Mouse (Mus musculus) kidney, adult 8-10 months (tissue): Measurements from ENCODE around the gene Wdfy3.
A peak's percentile ranks its signal among the peaks of the same experiment; 100 is the strongest.
"Not testable (repeated sequence)": the region's sequence is repeated elsewhere in the genome, so short reads cannot be mapped to it uniquely, and the experiment has no call there.

ENCODE experiments used
- DNase-seq, 2 experiments: peaks; one replicate each; pipeline ENCODE4 v3.0.0; 2022

Gene Wdfy3

DNA sequence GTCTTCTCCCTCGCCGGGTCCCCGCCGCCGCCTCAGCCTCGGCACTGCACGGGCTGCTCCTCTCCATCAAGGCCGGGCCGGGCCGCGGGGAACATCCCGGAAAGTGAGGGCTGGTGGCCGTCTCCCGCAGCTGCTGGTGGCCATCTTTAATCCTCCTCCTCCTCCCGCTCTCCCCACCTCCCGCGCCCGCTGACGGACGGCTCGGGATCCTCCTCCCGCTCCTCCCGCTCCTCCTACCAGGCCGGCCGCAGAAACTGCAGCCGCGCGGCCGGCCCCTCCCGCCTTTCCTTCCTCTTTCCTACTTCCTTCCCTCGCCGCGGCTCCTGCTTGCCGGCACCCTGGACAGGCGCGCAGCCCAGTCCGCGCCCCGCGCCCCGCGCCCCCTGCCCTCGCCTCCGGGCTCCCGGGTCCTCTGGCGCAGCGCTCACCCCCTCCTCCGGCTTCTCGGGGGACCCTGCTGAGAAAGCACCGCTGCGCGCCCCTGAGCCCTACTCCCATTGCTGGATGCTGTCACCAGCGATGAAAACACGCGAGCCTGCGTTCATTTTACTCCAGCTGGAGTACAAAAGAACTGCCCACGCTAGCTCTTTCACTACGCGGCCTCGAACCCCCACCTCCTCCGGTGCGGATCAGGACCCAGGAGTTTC lies at the start of gene Wdfy3:
Gene Wdfy3 (minus strand): TSS at position 155 of the 647 bp plus-strand sequence.
- DNase-seq, result peak; percentile 89

DNA sequence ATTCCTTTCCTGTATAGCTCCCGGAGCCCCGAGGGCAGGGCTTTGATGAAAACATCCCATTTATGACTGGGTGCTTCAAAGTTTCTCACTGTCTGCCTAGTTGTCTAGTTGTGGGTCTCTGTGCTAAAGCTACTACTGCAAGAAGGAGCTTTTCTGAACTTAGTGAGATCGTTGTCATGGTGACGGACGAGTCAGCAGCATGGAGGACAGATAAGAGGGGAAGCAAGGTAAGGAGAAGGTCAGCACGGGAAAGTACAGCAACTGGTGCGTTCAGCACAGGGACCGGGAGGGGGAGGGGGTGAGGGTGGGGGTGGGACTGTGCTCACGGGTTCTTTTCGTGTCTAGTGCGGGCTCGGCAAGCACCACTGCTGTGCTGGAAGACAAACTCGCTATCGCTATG lies 43.3 kb upstream of the Wdfy3 start:
- no peak for DNase-seq

- no peak for DNase-seq
These were observed 42.3 kb upstream of the Wdfy3 start for GRCm38 (mm10) chr5:102112034-102112433.

GRCm38 (mm10) chr5:102110031-102110430 lies 40.3 kb upstream of the Wdfy3 start:
- DNase-seq, result no peak

DNA sequence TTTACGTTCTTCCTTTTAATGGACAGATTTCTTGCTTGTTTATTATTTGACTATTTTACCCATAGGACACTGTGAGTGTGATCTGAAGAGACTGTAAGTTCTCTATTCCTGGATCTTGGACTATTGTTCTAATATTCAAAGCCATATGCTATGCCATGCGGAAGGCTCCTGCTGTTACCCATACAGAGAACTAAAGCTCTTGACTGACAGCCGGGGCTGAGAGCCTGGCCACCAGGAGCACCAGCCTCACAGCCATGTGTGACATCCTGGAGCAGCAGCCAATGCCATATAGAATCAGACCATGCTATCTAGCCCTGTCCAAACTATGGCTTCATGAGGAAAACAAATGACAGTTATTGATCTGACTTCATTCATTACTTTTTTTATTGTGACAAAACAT lies 36.2 kb upstream of the Wdfy3 start:
- DNase-seq, result no peak

- DNase-seq, result not testable (repeated sequence)
These were observed 32.1 kb upstream of the Wdfy3 start for GRCm38 (mm10) chr5:102101815-102102214.

DNA sequence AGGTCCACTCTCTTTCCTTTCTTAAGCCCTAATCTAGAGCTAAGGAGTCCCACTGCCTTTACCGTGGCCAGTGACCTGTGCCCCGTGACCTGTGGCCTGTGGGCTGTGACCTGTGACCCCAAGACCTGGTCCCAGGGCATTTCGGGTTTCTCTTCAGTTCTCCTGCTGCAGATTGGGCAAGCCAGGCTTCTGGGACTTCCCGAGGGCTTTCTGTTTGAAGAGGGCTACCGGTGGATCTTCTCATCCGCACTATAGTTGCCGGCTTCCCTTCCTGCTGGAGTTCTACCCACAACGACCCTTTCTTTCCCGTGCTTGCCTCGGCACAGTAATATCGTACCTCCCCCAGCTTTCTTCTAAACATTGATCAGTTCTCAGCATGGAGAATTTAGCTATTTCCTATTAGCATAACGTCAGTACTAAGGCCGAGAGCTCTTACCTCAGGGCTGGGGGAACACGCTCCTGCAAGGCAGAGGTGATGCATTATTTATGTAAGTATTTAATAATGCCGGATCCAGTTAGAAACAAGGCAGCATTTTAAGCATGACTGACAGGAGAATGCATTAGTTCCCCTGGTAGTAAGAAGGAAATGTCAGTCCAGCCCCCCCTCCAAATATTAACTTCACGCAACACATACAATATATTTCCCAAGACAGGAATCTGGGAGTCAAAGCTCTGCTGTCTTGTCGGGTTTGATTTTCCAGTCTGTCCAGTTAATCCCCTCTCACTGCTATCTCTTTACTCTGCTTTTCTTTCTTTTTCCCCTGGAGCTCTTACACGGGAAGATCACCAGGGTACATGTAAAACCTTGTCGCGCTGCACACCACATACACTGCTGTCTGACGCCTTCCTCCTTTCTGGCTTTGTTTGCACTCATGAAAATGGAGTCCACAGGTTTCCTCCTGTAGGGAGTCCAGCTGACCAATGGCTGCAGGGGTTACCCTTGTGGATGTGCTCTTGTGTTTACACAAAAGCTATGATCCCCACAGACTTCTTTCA lies 30.8 kb upstream of the Wdfy3 start:
- DNase-seq, result no peak

DNA sequence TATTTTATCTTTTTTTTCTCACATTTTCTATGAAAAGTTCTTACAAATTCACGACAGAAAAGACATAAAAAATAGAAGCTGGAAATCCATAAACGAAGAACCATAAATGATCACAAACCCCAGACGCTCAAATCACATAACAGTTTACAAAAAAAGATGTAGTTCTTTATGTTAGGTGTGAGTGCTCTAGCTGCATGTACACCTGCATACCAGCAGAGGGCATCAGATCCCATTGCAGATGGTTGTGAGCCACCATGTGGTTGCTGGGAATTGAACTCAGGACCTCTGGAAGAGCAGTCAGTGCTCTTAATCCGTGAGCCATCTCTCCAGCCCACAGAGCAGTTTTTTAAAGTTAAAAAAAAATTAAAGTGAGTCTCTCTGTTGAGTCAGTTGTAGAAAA lies 25.9 kb upstream of the Wdfy3 start:
- DNase-seq, result no peak

GRCm38 (mm10) chr5:102090686-102091085 lies 21.0 kb upstream of the Wdfy3 start:
- no peak for DNase-seq

DNA sequence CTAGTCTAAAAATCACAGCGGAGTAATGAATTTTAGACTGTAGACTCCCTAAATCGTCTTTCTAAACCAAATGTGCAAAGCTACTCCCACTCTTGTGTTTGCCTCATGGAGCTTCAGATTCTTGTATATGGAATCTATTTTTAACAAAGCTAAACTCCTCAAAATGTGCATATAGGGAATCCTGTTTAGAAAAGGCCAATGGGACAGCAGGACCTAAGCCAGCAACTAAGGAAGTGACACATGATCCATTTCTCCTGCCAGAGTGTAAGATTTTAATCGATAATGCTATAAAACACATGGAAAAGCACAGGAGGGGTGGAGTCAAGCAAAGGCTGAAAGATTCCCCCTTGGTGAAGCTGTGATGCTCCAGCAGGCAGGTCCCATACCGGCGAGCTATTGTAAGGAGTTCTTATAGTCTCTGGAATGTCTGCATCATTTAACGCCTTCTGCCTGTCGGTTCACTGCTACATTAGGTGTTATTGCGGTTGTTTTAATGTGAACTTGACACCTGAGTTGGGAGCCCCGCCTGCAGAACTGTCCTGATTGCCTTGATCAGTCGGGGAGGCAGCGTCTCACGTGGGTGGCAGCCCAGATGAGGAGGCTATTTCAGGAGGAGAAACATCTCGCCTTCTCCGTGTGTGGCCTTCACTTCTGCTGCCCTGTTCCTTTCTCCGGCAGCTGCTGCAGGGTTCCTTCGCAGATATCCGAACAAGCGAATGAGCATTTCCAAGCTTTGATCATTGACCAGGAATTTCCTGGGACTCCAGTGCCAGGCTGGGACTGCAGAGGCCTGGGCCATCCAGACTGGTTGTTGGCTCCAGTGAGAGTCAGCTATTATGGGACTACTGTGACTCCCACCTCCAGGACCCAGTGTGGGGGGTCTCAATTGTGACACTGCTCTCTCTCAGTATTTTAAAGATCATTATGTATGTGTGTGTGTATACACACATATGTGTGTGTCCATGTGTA lies 15.3 kb upstream of the Wdfy3 start:
- no peak for DNase-seq

- DNase-seq, result peak in 1 of 2 experiments; percentile 78
These were observed 4.4 kb upstream of the Wdfy3 start for GRCm38 (mm10) chr5:102074086-102074485.

GRCm38 (mm10) chr5:102072057-102072456 lies 2.3 kb upstream of the Wdfy3 start:
- no peak for DNase-seq

DNA sequence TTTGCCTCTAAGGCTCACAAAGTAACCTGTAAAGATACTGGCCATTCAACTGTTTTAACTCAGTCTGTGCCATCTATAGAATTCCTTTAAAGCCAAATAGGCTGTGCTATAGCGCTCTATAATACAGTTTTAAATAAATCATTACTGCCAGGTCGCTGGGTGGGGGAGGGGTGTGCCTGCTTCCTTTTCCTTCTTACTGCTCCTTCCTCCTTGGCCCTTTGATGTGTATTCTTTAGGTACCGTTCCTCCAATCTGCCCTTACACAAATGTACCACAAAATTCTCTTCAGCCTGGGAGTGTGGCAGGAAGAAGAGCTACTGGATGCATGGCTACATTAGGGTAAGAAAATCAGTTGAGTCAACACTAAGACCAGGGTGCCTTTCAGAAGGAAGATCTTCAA lies 1.5 kb upstream of the Wdfy3 start:
- no peak for DNase-seq

GRCm38 (mm10) chr5:102070788-102071187 lies 1.1 kb upstream of the Wdfy3 start:
- DNase-seq, result no peak

DNA sequence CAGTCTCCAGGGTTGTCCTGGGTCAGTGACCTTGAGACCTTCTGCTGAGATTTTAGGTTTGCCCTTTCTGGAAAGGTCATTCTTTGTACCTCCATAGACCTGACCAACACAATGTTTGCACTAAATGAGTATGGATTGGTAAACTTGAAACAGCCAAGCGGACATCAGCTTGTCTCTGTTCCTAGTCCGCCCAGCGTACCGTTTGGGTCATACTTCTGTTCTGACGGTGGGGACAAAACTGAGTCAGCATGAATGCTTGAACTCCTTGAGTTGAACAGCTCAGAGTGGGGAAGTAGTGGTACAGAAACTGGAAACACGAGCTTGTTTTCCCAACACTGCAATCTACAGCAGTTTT lies 670 bp upstream of the Wdfy3 start:
- DNase-seq, result no peak

- peak; percentile 34 to 50 for DNase-seq
These were observed 512 bp downstream of the Wdfy3 start for GRCm38 (mm10) chr5:102069051-102069766.

DNA sequence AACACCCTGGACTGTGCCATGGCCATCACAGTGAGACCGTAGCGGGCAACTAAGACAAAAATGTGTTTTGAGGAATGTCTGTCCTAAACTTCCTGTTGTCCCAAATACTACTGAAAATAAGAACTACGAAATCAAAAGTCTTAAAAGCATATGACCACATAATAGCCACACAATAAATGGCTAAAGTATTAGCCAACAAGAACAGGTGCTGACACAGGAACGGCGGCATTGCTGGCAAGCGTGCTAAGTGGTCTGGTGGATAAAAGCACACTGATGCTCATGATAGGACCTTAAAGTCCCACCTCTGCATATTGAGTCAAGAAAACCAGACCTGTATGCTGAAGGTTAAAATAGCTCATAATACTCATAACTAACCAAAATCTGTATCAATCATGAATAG lies 3.3 kb downstream of the Wdfy3 start:
- DNase-seq, result no peak

DNA sequence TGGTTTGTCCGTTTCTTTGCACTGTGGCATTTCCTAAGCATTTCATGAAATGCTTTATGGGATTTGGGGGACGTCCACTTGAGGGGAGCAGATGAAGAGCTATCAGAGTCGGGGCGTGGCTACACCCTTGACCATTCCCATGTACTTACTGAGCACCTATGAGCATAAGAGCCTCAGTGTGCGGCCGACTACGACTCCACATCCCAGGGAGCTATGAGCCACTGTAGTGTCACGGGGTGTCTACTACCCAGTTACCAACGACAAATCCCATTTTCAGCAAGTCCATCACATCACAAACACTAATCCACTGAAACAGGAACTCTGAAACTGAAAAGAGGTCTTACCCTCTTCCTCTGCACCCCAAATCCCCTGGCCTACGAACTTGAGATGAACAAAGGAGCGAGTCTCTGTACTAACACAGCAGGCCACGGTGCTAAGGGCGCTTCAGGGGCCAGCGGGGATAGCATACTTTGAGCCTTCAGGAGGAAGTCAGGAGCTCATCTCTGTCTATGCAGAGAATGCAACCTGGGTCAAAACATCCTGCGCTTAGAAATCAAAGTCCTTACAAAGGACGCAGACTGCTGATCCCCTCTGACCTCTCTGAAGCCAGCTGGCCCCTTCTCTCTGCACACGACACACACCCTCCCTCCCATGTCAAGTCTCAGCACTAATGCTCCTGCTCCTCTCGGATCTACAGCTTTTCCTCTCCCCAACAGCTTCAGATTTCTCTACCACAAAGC lies 6.5 kb downstream of the Wdfy3 start:
- DNase-seq, result no peak

DNA sequence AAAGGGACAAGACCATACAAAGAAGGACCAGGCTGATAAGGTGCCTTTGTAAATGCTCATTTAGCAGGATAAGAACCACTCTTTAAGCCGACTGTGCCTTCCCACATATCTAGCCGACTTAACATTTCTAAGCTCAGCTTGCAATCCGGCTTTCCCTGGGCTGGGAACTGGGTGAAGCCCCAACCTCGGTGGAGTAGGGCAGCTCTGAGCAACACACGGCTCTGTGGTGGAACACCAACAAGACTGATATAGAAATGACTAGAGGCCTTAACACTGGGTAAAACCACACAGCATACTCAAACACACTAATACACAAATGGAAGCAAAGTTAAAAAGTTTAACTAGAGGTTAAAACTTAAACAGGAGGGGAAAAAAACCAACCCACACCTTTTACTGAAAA lies 7.9 kb downstream of the Wdfy3 start:
- DNase-seq, result no peak

DNA sequence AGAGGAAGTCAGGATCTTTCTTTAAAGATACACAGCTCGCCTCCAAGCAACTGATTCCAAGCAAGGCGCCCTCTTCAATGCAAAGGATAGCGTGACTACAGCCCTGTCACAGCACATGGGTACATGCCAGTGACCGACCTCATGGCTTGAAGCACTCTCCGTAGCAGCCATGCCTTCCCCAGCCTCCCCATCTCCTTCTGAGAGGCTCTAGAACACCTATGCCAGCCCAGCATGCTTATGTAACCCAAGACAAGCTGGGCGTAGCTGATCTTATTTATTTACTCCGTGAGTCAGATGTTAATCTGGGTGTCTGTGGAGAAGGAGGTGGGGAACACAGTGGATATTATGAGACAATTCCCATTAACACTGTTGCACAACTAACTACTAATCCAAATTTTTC lies 13.8 kb downstream of the Wdfy3 start:
- DNase-seq, result no peak

DNA sequence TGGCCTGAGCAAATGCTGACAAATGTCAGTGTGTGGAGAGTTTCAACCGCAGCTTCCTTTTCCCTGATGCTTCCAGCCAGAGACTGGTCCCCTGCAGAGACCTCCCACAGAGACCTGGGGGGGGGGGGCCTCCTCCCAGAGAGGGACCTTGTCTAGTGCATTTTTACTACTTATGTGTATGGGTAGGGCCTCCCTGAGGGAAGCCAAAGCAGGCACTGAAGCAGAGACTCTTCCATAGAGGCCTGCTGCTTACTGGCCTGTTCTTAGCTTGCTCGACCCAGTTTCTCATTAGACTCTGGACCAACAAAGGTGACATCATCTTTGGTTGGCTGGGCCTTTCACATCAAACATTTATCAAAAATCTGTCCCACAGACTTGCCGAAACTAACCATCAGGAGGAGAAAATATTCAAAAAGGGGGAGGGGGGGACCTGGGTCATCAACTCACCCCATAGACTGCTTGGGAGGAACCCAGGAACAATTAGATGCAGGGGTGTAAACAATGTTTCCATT lies 14.5 kb downstream of the Wdfy3 start:
- DNase-seq, result peak; percentile 49 to 66
